Mouse (Mus musculus) testis, adult 2 months (tissue): Measurements from ENCODE around the gene Tmed4. TPM values are rescaled to one million over a fixed set of nuclear protein-coding genes. Genes with fewer than 3 reads are reported as not detected.

Source experiments
- H3K27ac ChIP-seq: fragments of 200-500 bp; 2 replicates; pipeline ENCODE4 v1.5.1; 2012; ENCODE audit warnings: low read depth, low read length; ENCODE audit not compliant: control insufficient read depth, insufficient read depth
- H3K27me3 ChIP-seq: fragments of 200-500 bp; 2 replicates; pipeline ENCODE4 v1.6.1; 2012; ENCODE audit warnings: mild to moderate bottlenecking, low read length, moderate library complexity; ENCODE audit not compliant: control insufficient read depth, insufficient read depth
- H3K36me3 ChIP-seq: fragments of 200-500 bp; 2 replicates; pipeline ENCODE4 v1.6.1; 2012; ENCODE audit warnings: mild to moderate bottlenecking, low read length; ENCODE audit not compliant: control insufficient read depth, insufficient read depth
- H3K4me1 ChIP-seq: fragments of 200-500 bp; 2 replicates; pipeline ENCODE4 v1.6.1; 2012; ENCODE audit warnings: low read length; ENCODE audit not compliant: control insufficient read depth, insufficient read depth
- H3K4me3 ChIP-seq: fragments of 200-500 bp; 2 replicates; pipeline ENCODE4 v1.5.1; 2012; ENCODE audit warnings: low read depth, mild to moderate bottlenecking, low read length, moderate library complexity, mixed read lengths; ENCODE audit not compliant: control insufficient read depth
- CTCF ChIP-seq: fragments of 200-500 bp; IDR thresholded peaks from 2 replicates; pipeline ENCODE4 v1.5.1; 2012; ENCODE audit warnings: low read depth, mild to moderate bottlenecking, inconsistent platforms, low read length, moderate library complexity; ENCODE audit not compliant: control insufficient read depth, insufficient read depth, insufficient replicate concordance
- POLR2A ChIP-seq: fragments of 200-500 bp; IDR thresholded peaks from 2 replicates; pipeline ENCODE4 v1.6.1; 2012; ENCODE audit warnings: low read depth, mild to moderate bottlenecking, inconsistent platforms, low read length, moderate library complexity; ENCODE audit not compliant: control insufficient read depth
- polyA plus RNA-seq: library from polyadenylated mRNA; depleted of rRNA; stranded (reverse); fragments of >200 nt; gene quantifications from 2 replicates; pipeline ENCODE4 v1.2.3, GENCODE M21; 2012; rRNA removed

The Tmed4 gene
- polyA plus RNA-seq, 1 experiment = 102 TPM

- no peaks in the 10 kb centered on the region for H3K4me1 ChIP-seq
- TF ChIP-seq POLR2A (no peak), CTCF (no peak)
- no peak overlapping the region for H3K4me3 ChIP-seq
- H3K27me3 ChIP-seq = no peaks in the 10 kb centered on the region
- H3K36me3 ChIP-seq = no peaks in the 10 kb centered on the region
- H3K27ac ChIP-seq = no peak overlapping the region
Measured at GRCm38 (mm10) chr11:6252248-6252647, 22.4 kb downstream of the Tmed4 start.

- H3K27ac ChIP-seq = no peak overlapping the region
- TF ChIP-seq CTCF (no peak), POLR2A (no peak)
- H3K36me3 ChIP-seq = no peaks in the 10 kb centered on the region
- no peaks in the 10 kb centered on the region for H3K4me1 ChIP-seq
- H3K4me3 ChIP-seq = no peak overlapping the region
- no peaks in the 10 kb centered on the region for H3K27me3 ChIP-seq
Measured at GRCm38 (mm10) chr11:6244707-6245106, 30.0 kb downstream of the Tmed4 start.

- no peak for TF ChIP-seq POLR2A
- TF ChIP-seq CTCF = no peak
- Histone ChIP-seq H3K27me3 (no peaks in the 10 kb centered on the region), H3K36me3 (no peaks in the 10 kb centered on the region), H3K27ac (no peak overlapping the region), H3K4me3 (no peak overlapping the region), H3K4me1 (no peaks in the 10 kb centered on the region)
Measured at GRCm38 (mm10) chr11:6233025-6233424, 41.6 kb downstream of the Tmed4 start.

GRCm38 (mm10) chr11:6230012-6230411 lies 44.7 kb downstream of the Tmed4 start, which contains the start of gene Npc1l1:
TSS of gene Npc1l1 (minus strand) at chr11:6230143.
- Histone ChIP-seq H3K4me3 (no peak within 1 kb of the TSS), H3K4me1 (no peaks in the 10 kb centered on the region), H3K27me3 (no peaks in the 10 kb centered on the region), H3K27ac (no peak within 1 kb of the TSS), H3K36me3 (no peaks in the 10 kb centered on the region)
- no peak for TF ChIP-seq CTCF
- TF ChIP-seq POLR2A = no peak

- no peaks in the 10 kb centered on the region for H3K36me3 ChIP-seq
- TF ChIP-seq CTCF = no peak
- no peak for TF ChIP-seq POLR2A
- no peaks in the 10 kb centered on the region for H3K27me3 ChIP-seq
- no peaks in the 10 kb centered on the region for H3K4me1 ChIP-seq
- no peak overlapping the region for H3K27ac ChIP-seq
- no peak overlapping the region for H3K4me3 ChIP-seq
Measured at GRCm38 (mm10) chr11:6224541-6225229, 50.0 kb downstream of the Tmed4 start.

- no peaks in the 10 kb centered on the region for H3K36me3 ChIP-seq
- H3K27me3 ChIP-seq = no peaks in the 10 kb centered on the region
- TF ChIP-seq POLR2A (no peak), CTCF (no peak)
- H3K27ac ChIP-seq = no peak overlapping the region
- H3K4me3 ChIP-seq = no peak overlapping the region
- no peaks in the 10 kb centered on the region for H3K4me1 ChIP-seq
Measured at GRCm38 (mm10) chr11:6222187-6222586, 52.5 kb downstream of the Tmed4 start.

Other genes with a start within 250 kb of the Tmed4 start
- gene Camk2b, start 208.5 kb downstream of the Tmed4 start, polyA plus RNA-seq = 3.4 and 3.5 TPM in 2 replicates
- 0.74 and 0.79 TPM in 2 replicates for gene A730071L15Rik, start 74.8 kb downstream of the Tmed4 start, polyA plus RNA-seq
- 21.7 and 23.5 TPM in 2 replicates for gene Nudcd3, start 74.5 kb downstream of the Tmed4 start, polyA plus RNA-seq
- 0.63 and 0.64 TPM in 2 replicates for gene Npc1l1, start 44.7 kb downstream of the Tmed4 start, polyA plus RNA-seq
- gene Ddx56, start 7.1 kb downstream of the Tmed4 start, polyA plus RNA-seq = 30.8 and 31.3 TPM in 2 replicates
- 87.1 and 90.1 TPM in 2 replicates for gene Ogdh, start 16.8 kb upstream of the Tmed4 start, polyA plus RNA-seq
- gene Zmiz2, start 114.2 kb upstream of the Tmed4 start, polyA plus RNA-seq = 159 and 160 TPM in 2 replicates
- gene Ppia, start 140.6 kb upstream of the Tmed4 start, polyA plus RNA-seq = 609 and 709 TPM in 2 replicates
- 26.2 and 30.5 TPM in 2 replicates for gene H2afv, start 169.6 kb upstream of the Tmed4 start, polyA plus RNA-seq
- gene Purb, start 201.0 kb upstream of the Tmed4 start, polyA plus RNA-seq = 5.6 and 6.0 TPM in 2 replicates
- 0.31 and 0.46 TPM in 2 replicates for gene Myo1g, start 246.1 kb upstream of the Tmed4 start, polyA plus RNA-seq